Mouse (Mus musculus) heart, embryonic 15.5 days (tissue): Measurements from ENCODE around the gene Ddit4. TPM values are rescaled to one million over a fixed set of nuclear protein-coding genes. Genes with fewer than 3 reads are reported as not detected.

Source experiments
- ATAC-seq: fragments of 200-750 bp; cut with Nextera tagmentation; replicated peaks from 2 replicates; pipeline ENCODE4 v1.8.0; 2017; ENCODE audit warnings: low read depth, moderate TSS enrichment; ENCODE audit not compliant: insufficient number of reproducible peaks, insufficient read depth, low FRiP score
- H3K27ac ChIP-seq: fragments of 300-500 bp; sonication (generic); 2 replicates; pipeline ENCODE4 v1.5.1; 2015; ENCODE audit warnings: mild to moderate bottlenecking, inconsistent platforms
- H3K27me3 ChIP-seq: fragments of 300-500 bp; sonication (generic); 2 replicates; pipeline ENCODE4 v1.6.1; 2015; ENCODE audit warnings: inconsistent platforms
- H3K36me3 ChIP-seq: fragments of 300-500 bp; sonication (generic); 2 replicates; pipeline ENCODE4 v1.6.1; 2015; ENCODE audit warnings: mild to moderate bottlenecking, inconsistent platforms
- H3K4me1 ChIP-seq: fragments of 300-500 bp; sonication (generic); replicated peaks from 2 replicates; pipeline ENCODE4 v1.6.1; 2015; ENCODE audit warnings: inconsistent platforms
- H3K4me2 ChIP-seq: fragments of 300-500 bp; sonication (generic); 2 replicates; pipeline ENCODE4 v1.6.1; 2015; ENCODE audit warnings: inconsistent platforms, mild to moderate bottlenecking, moderate library complexity
- H3K4me3 ChIP-seq: fragments of 300-500 bp; sonication (generic); 2 replicates; pipeline ENCODE4 v1.5.1; 2015; ENCODE audit warnings: mild to moderate bottlenecking, inconsistent platforms
- H3K9ac ChIP-seq: fragments of 300-500 bp; sonication (generic); 2 replicates; pipeline ENCODE4 v1.6.1; 2015; ENCODE audit warnings: mild to moderate bottlenecking, inconsistent platforms
- H3K9me3 ChIP-seq: fragments of 300-500 bp; sonication (generic); replicated peaks from 2 replicates; pipeline ENCODE4 v1.6.1; 2016; ENCODE audit warnings: inconsistent platforms
- WGBS: fragments of 180-500 bp; shearing (Covaris S2); methylation state at CpG from one replicate; pipeline ENCODE4 v1.1.7; 2015; ENCODE audit warnings: mixed read lengths; 5-methylcytosine and 5-hydroxymethylcytosine counted together
- polyA plus RNA-seq: library from polyadenylated mRNA; unstranded; fragments of >200 nt; fragmentation: Nextera tagmentation; extraction: Ambion mirVana; gene quantifications from 2 replicates; pipeline ENCODE4 v1.2.1, GENCODE M21; 2015

The Ddit4 gene
- polyA plus RNA-seq, 1 experiment from 2014 or later = 22.7 TPM

GRCm38 (mm10) chr10:59930996-59931395, 20.6 kb downstream of the Ddit4 start:
- ATAC-seq = no peak
- H3K9me3 ChIP-seq = no peaks in the 10 kb centered on the region
- H3K4me2 ChIP-seq = no peak overlapping the region

GRCm38 (mm10) chr10:59929205-59929604, 22.4 kb downstream of the Ddit4 start:
- ATAC-seq = no peak
- H3K36me3 ChIP-seq = no peaks in the 10 kb centered on the region
- H3K4me3 ChIP-seq = no peak overlapping the region
- no peak overlapping the region for H3K9ac ChIP-seq
- WGBS = 80% methylated on average over 7 of the region's 7 CpGs
- H3K4me1 ChIP-seq = peaks cover 5% of the 10 kb centered on the region
- no peak overlapping the region for H3K27ac ChIP-seq
- no peaks in the 10 kb centered on the region for H3K27me3 ChIP-seq
- no peaks in the 10 kb centered on the region for H3K9me3 ChIP-seq
- no peak overlapping the region for H3K4me2 ChIP-seq

More at GRCm38 (mm10) chr10:59930996-59931395, 20.6 kb downstream of the Ddit4 start:
- Histone ChIP-seq H3K27ac (no peak overlapping the region), H3K36me3 (no peaks in the 10 kb centered on the region), H3K4me3 (no peak overlapping the region), H3K9ac (no peak overlapping the region), H3K27me3 (no peaks in the 10 kb centered on the region), H3K4me1 (peaks cover under 1% of the 10 kb centered on the region; the same call in 1 of the 2 replicates)
- 40% methylated on average over 10 of the region's 10 CpGs for WGBS

GRCm38 (mm10) chr10:59924305-59924704, 27.3 kb downstream of the Ddit4 start:
- Histone ChIP-seq H3K27ac (peak overlapping the region; percentile 7; the same call in 1 of the 2 replicates), H3K4me2 (no peak overlapping the region), H3K36me3 (no peaks in the 10 kb centered on the region), H3K9me3 (no peaks in the 10 kb centered on the region), H3K9ac (no peak overlapping the region), H3K4me3 (no peak overlapping the region), H3K27me3 (no peaks in the 10 kb centered on the region), H3K4me1 (peaks cover 31% of the 10 kb centered on the region)
- no peak for ATAC-seq
- WGBS = 28% methylated on average over 3 of the region's 3 CpGs

- Histone ChIP-seq H3K9me3 (no peaks in the 10 kb centered on the region), H3K4me1 (peaks cover 34% of the 10 kb centered on the region), H3K9ac (no peak overlapping the region), H3K4me2 (no peak overlapping the region), H3K4me3 (no peak overlapping the region), H3K27me3 (no peaks in the 10 kb centered on the region), H3K27ac (no peak overlapping the region), H3K36me3 (no peaks in the 10 kb centered on the region)
- ATAC-seq = no peak
- 88% methylated on average over 2 of the region's 2 CpGs for WGBS
Observed at GRCm38 (mm10) chr10:59923493-59923892, 28.1 kb downstream of the Ddit4 start.

- H3K36me3 ChIP-seq = no peaks in the 10 kb centered on the region
- peak overlapping the region; percentile 86 for H3K27ac ChIP-seq
- H3K4me3 ChIP-seq = peak overlapping the region; percentile 44
- no peaks in the 10 kb centered on the region for H3K27me3 ChIP-seq
- peak overlapping the region; percentile 72 for H3K4me2 ChIP-seq
- H3K9me3 ChIP-seq = no peaks in the 10 kb centered on the region
- peaks cover 49% of the 10 kb centered on the region for H3K4me1 ChIP-seq
- WGBS = 7% methylated on average over 33 of the region's 33 CpGs
- peak overlapping the region; percentile 33 for H3K9ac ChIP-seq
- ATAC-seq = peak; percentile 36; the same call in 1 of the 2 replicates
Observed at GRCm38 (mm10) chr10:59920810-59921681, 30.6 kb downstream of the Ddit4 start.

- 29% methylated on average over 7 of the region's 7 CpGs for WGBS
- Histone ChIP-seq H3K4me3 (peak overlapping the region; percentile 44), H3K27ac (peak overlapping the region; percentile 86), H3K27me3 (no peaks in the 10 kb centered on the region), H3K9me3 (no peaks in the 10 kb centered on the region), H3K4me1 (peaks cover 55% of the 10 kb centered on the region), H3K9ac (peak overlapping the region; percentile 33), H3K4me2 (peak overlapping the region; percentile 72), H3K36me3 (no peaks in the 10 kb centered on the region)
- ATAC-seq = no peak
Observed at GRCm38 (mm10) chr10:59920485-59920809, 31.2 kb downstream of the Ddit4 start.

- peak overlapping the region; percentile 86 for H3K27ac ChIP-seq
- 0 out of 2 replicates have a peak overlapping the region, but pooled peaks have one; percentile 6 for H3K9ac ChIP-seq
- ATAC-seq = no peak
- H3K36me3 ChIP-seq = no peaks in the 10 kb centered on the region
- peaks cover 61% of the 10 kb centered on the region for H3K4me1 ChIP-seq
- H3K27me3 ChIP-seq = no peaks in the 10 kb centered on the region
- no peak overlapping the region for H3K4me2 ChIP-seq
- no peaks in the 10 kb centered on the region for H3K9me3 ChIP-seq
- WGBS = 40% methylated on average over 15 of the region's 15 CpGs
- no peak overlapping the region for H3K4me3 ChIP-seq
Observed at GRCm38 (mm10) chr10:59919494-59920181, 32.0 kb downstream of the Ddit4 start.

GRCm38 (mm10) chr10:59918111-59918510, 33.5 kb downstream of the Ddit4 start:
- peaks cover 55% of the 10 kb centered on the region for H3K4me1 ChIP-seq
- no peak overlapping the region for H3K9ac ChIP-seq
- no peak overlapping the region for H3K27ac ChIP-seq
- 89% methylated on average over 4 of the region's 4 CpGs for WGBS
- ATAC-seq = no peak
- no peaks in the 10 kb centered on the region for H3K36me3 ChIP-seq
- H3K4me3 ChIP-seq = no peak overlapping the region
- no peak overlapping the region for H3K4me2 ChIP-seq
- H3K9me3 ChIP-seq = no peaks in the 10 kb centered on the region
- H3K27me3 ChIP-seq = no peaks in the 10 kb centered on the region

GRCm38 (mm10) chr10:59916649-59917048, 35.0 kb downstream of the Ddit4 start:
- peaks cover 57% of the 10 kb centered on the region for H3K4me1 ChIP-seq
- H3K27me3 ChIP-seq = no peaks in the 10 kb centered on the region
- no peaks in the 10 kb centered on the region for H3K9me3 ChIP-seq
- H3K27ac ChIP-seq = peak overlapping the region; percentile 98
- H3K4me2 ChIP-seq = peak overlapping the region; percentile 71
- under 1% methylated on average over 10 of the region's 10 CpGs for WGBS
- peak overlapping the region; percentile 38 for H3K4me3 ChIP-seq
- H3K36me3 ChIP-seq = no peaks in the 10 kb centered on the region
- peak overlapping the region; percentile 26 for H3K9ac ChIP-seq
- ATAC-seq = peak; percentile 89

GRCm38 (mm10) chr10:59916159-59916558, 35.5 kb downstream of the Ddit4 start:
- peak overlapping the region; percentile 71 for H3K4me2 ChIP-seq
- H3K36me3 ChIP-seq = no peaks in the 10 kb centered on the region
- WGBS = 6% methylated on average over 4 of the region's 4 CpGs
- no peaks in the 10 kb centered on the region for H3K9me3 ChIP-seq
- H3K27me3 ChIP-seq = no peaks in the 10 kb centered on the region
- H3K4me3 ChIP-seq = peak overlapping the region; percentile 38
- peaks cover 57% of the 10 kb centered on the region for H3K4me1 ChIP-seq
- ATAC-seq = peak; percentile 70
- peak overlapping the region; percentile 26 for H3K9ac ChIP-seq
- H3K27ac ChIP-seq = peak overlapping the region; percentile 98

- Histone ChIP-seq H3K9me3 (no peaks in the 10 kb centered on the region), H3K27ac (peak overlapping the region; percentile 98), H3K36me3 (no peaks in the 10 kb centered on the region), H3K4me1 (peaks cover 56% of the 10 kb centered on the region), H3K4me3 (no peak overlapping the region), H3K9ac (no peak overlapping the region), H3K27me3 (no peaks in the 10 kb centered on the region), H3K4me2 (0 out of 2 replicates have a peak overlapping the region, but pooled peaks have one; percentile 71)
- ATAC-seq = no peak
- WGBS = 82% methylated on average over 8 of the region's 8 CpGs
Observed at GRCm38 (mm10) chr10:59915196-59915962, 36.3 kb downstream of the Ddit4 start.
